Mouse (Mus musculus): Measurements from ENCODE around the gene Drd1.

The Drd1 gene

GRCm38 (mm10) chr13:54055448-54055861, at the start of gene Drd1:
Gene Drd1, minus strand, starts transcription at chr13:54055705.
- DNase-seq (ENCODE audit: extremely low spot score, low spot score): peak; percentile 83

DNA sequence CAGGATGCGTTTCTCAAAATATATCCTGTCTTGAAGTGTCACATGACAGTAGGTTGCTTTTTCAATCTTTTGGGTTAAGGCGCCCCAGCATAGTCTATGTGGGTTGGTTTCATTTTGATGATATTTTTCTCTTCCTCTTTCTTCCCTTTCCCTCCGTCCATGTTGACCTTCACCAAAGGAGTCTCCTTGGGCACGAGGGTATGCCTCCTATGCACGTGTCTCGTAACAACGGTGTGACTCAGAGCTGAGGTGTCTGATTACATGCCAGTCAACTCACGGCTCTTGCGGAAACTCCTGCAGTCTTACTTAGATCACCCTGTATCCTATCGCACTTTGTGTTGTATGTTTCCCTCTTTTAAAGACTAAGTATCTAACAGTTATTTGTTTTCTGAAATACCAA, 48.4 kb upstream of the Drd1 start:
- DNase-seq (ENCODE audit: extremely low spot score, low spot score): no peak

DNA sequence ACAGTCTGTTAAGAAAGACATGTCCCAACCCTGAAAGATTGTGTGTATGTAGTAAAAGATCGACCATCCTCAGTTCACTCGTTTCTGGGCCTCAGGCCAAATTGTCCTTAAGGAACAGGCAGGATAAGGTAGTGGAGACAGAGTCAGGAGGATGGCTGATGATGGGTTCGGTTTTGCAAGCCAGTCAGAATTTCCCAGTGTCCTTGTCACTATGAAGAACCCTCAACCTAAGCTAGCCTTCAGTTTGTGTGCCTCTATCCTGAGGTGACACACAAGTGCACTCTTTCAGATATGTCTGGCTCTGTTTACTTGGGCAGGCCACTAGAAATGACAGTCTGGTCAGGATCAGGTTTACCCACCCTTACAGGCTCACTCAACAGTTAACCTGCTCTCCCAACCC, 47.8 kb upstream of the Drd1 start:
- no peak for DNase-seq (ENCODE audit: extremely low spot score, low spot score)

DNA sequence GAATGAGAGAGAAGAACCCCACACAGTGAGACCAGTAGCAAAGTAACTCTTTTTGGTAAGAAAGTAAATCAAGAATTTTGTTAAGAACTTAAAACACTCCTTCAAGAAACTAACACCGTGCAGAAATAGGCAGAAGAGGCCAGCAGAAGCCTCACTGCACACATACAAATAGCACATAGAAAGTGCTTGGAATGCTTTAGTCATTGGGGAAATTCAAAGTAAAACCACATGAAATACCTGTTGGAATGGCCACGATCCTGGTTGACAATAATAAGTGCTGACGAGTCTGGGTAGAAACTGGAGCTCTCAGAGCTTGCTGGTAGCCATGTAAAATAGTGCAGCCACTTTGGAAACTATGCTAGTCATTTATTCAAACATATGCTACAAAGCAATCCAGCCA, 46.6 kb upstream of the Drd1 start:
- no peak for DNase-seq (ENCODE audit: extremely low spot score, low spot score)

- DNase-seq (ENCODE audit: extremely low spot score, low spot score): no peak
Measured at GRCm38 (mm10) chr13:54101031-54101820, 45.7 kb upstream of the Drd1 start.

- no peak for DNase-seq (ENCODE audit: extremely low spot score, low spot score)
Measured at GRCm38 (mm10) chr13:54097797-54098196, 42.3 kb upstream of the Drd1 start.

DNA sequence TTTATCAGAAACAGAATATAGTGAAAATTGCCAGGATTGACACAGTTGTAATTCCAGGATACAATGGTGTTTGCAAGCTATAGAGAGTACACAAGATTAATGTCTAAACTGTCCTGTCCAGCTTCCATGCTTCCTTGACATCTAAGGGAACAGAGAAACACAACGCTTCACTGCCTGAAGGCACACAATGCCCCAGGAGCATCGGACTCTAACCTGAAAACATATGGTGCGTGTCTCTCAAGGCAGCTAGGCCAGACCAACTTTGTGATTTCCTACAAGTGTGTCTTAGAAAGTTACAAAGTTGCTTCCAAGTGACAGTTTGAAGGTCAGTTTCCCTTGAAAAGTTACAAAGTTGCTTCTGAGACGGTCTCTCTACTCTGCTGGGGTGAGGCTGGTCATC, 41.7 kb upstream of the Drd1 start:
- no peak for DNase-seq (ENCODE audit: extremely low spot score, low spot score)

GRCm38 (mm10) chr13:54095721-54096120, 40.2 kb upstream of the Drd1 start:
- DNase-seq (ENCODE audit: extremely low spot score, low spot score): no peak

- DNase-seq (ENCODE audit: extremely low spot score, low spot score): no peak
Measured at GRCm38 (mm10) chr13:54094963-54095362, 39.5 kb upstream of the Drd1 start.

- DNase-seq (ENCODE audit: extremely low spot score, low spot score): no peak
Measured at GRCm38 (mm10) chr13:54094349-54094748, 38.8 kb upstream of the Drd1 start.

- no peak for DNase-seq (ENCODE audit: extremely low spot score, low spot score)
Measured at GRCm38 (mm10) chr13:54091719-54092118, 36.2 kb upstream of the Drd1 start.

GRCm38 (mm10) chr13:54085266-54085665, 29.8 kb upstream of the Drd1 start:
- DNase-seq (ENCODE audit: extremely low spot score, low spot score): no peak

DNA sequence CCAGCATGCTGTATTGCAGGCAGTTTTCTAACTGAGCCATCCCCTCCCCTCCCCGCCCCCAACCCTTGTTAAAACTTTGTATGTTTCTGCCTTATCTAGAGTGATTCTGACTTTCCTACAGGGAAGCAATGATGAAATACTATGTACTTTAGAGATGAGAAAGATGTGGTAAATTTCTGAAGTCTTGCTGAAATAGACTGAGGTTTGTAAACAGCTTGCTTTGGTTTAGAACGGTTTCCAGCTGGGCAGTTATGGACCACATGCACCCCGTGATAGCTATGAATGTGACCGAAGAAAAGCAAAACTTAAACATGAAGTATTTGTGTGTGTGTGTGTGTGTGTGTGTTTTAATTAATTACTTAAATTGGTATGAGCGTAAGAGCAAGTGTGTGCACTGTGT, 29.3 kb upstream of the Drd1 start:
- no peak for DNase-seq (ENCODE audit: extremely low spot score, low spot score)

GRCm38 (mm10) chr13:54084178-54084577, 28.7 kb upstream of the Drd1 start:
- no peak for DNase-seq (ENCODE audit: extremely low spot score, low spot score)

- no peak for DNase-seq (ENCODE audit: extremely low spot score, low spot score)
Measured at GRCm38 (mm10) chr13:54082946-54083345, 27.4 kb upstream of the Drd1 start.

GRCm38 (mm10) chr13:54080785-54081184, 25.3 kb upstream of the Drd1 start:
- no peak for DNase-seq (ENCODE audit: extremely low spot score, low spot score)

- DNase-seq (ENCODE audit: extremely low spot score, low spot score): no peak
Measured at GRCm38 (mm10) chr13:54079782-54080759, 24.6 kb upstream of the Drd1 start.

GRCm38 (mm10) chr13:54077470-54078174, 22.1 kb upstream of the Drd1 start:
- DNase-seq (ENCODE audit: extremely low spot score, low spot score): no peak

- DNase-seq (ENCODE audit: extremely low spot score, low spot score): no peak
Measured at GRCm38 (mm10) chr13:54076762-54077460, 21.4 kb upstream of the Drd1 start.

GRCm38 (mm10) chr13:54076051-54076450, 20.5 kb upstream of the Drd1 start:
- DNase-seq (ENCODE audit: extremely low spot score, low spot score): no peak

DNA sequence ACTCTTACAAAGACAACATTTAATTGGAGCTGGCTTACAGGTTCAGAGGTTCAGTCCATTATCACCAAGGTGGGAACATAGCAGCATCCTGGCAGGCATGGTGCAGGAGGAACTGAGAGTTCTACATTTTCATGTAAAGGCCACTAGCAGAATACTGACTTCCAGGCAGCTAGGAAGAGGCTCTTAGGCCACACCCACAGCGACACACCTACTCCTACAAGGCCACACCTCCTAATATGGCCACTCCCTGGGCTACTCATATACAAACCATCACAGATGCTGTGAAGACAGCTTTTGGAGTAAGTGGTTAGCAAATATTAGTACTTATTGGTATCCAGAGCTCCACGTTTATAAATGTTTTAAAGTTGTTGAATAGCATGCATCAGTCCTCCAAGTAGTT, 19.9 kb upstream of the Drd1 start:
- no peak for DNase-seq (ENCODE audit: extremely low spot score, low spot score)

Measured in neural tube, embryonic 10.5 days (tissue).